Mouse (Mus musculus) testis, adult 2 months (tissue): Measurements from ENCODE around the gene Rb1. TPM values are rescaled to one million over a fixed set of nuclear protein-coding genes. Genes with fewer than 3 reads are reported as not detected.

ENCODE experiments used
- H3K27ac ChIP-seq: fragments of 200-500 bp; 2 replicates; pipeline ENCODE4 v1.5.1; 2012; ENCODE audit warnings: low read depth, low read length; ENCODE audit not compliant: control insufficient read depth, insufficient read depth
- H3K27me3 ChIP-seq: fragments of 200-500 bp; 2 replicates; pipeline ENCODE4 v1.6.1; 2012; ENCODE audit warnings: mild to moderate bottlenecking, low read length, moderate library complexity; ENCODE audit not compliant: control insufficient read depth, insufficient read depth
- H3K36me3 ChIP-seq: fragments of 200-500 bp; 2 replicates; pipeline ENCODE4 v1.6.1; 2012; ENCODE audit warnings: mild to moderate bottlenecking, low read length; ENCODE audit not compliant: control insufficient read depth, insufficient read depth
- H3K4me1 ChIP-seq: fragments of 200-500 bp; 2 replicates; pipeline ENCODE4 v1.6.1; 2012; ENCODE audit warnings: low read length; ENCODE audit not compliant: control insufficient read depth, insufficient read depth
- H3K4me3 ChIP-seq: fragments of 200-500 bp; 2 replicates; pipeline ENCODE4 v1.5.1; 2012; ENCODE audit warnings: low read depth, mild to moderate bottlenecking, low read length, moderate library complexity, mixed read lengths; ENCODE audit not compliant: control insufficient read depth
- CTCF ChIP-seq: fragments of 200-500 bp; IDR thresholded peaks from 2 replicates; pipeline ENCODE4 v1.5.1; 2012; ENCODE audit warnings: low read depth, mild to moderate bottlenecking, inconsistent platforms, low read length, moderate library complexity; ENCODE audit not compliant: control insufficient read depth, insufficient read depth, insufficient replicate concordance
- POLR2A ChIP-seq: fragments of 200-500 bp; IDR thresholded peaks from 2 replicates; pipeline ENCODE4 v1.6.1; 2012; ENCODE audit warnings: low read depth, mild to moderate bottlenecking, inconsistent platforms, low read length, moderate library complexity; ENCODE audit not compliant: control insufficient read depth
- polyA plus RNA-seq: library from polyadenylated mRNA; depleted of rRNA; stranded (reverse); fragments of >200 nt; gene quantifications from 2 replicates; pipeline ENCODE4 v1.2.3, GENCODE M21; 2012

Gene Rb1
- polyA plus RNA-seq, 1 experiment = 6.4 TPM

GRCm38 (mm10) chr14:73176266-73176665 is 149.4 kb downstream of the Rb1 start:
- no peak for TF ChIP-seq POLR2A
- TF ChIP-seq CTCF = no peak
- no peaks in the 10 kb centered on the region for H3K36me3 ChIP-seq

GRCm38 (mm10) chr14:73175814-73176213 is 149.8 kb downstream of the Rb1 start:
- H3K27me3 ChIP-seq = no peaks in the 10 kb centered on the region
- H3K27ac ChIP-seq = no peak overlapping the region
- no peak overlapping the region for H3K4me3 ChIP-seq
- H3K36me3 ChIP-seq = no peaks in the 10 kb centered on the region
- H3K4me1 ChIP-seq = no peaks in the 10 kb centered on the region
- TF ChIP-seq POLR2A (no peak), CTCF (no peak)

More at GRCm38 (mm10) chr14:73176266-73176665, 149.4 kb downstream of the Rb1 start:
- Histone ChIP-seq H3K27me3 (no peaks in the 10 kb centered on the region), H3K4me1 (no peaks in the 10 kb centered on the region), H3K4me3 (no peak overlapping the region), H3K27ac (no peak overlapping the region)

DNA sequence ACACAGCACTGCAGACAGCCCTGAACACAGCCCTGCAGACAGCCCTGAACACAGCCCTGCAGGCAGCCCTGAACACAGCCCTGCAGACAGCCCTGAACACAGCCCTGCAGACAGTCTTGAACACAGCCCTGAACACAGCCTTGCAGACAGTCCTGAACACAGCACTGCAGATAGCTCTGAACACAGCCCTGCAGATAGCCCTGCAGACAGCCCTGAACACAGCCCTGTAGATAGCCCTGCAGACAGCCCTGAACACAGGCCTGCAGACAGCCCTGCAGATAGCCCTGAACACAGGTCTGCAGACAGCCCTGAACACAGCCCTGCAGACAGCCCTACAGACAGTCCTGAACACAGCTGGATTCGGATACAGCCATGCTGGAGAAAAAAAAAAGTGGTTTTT is 150.6 kb downstream of the Rb1 start:
- Histone ChIP-seq H3K27ac (no peak overlapping the region), H3K4me1 (no peaks in the 10 kb centered on the region), H3K4me3 (no peak overlapping the region), H3K27me3 (no peaks in the 10 kb centered on the region), H3K36me3 (no peaks in the 10 kb centered on the region)
- no peak for TF ChIP-seq POLR2A
- TF ChIP-seq CTCF = no peak

DNA sequence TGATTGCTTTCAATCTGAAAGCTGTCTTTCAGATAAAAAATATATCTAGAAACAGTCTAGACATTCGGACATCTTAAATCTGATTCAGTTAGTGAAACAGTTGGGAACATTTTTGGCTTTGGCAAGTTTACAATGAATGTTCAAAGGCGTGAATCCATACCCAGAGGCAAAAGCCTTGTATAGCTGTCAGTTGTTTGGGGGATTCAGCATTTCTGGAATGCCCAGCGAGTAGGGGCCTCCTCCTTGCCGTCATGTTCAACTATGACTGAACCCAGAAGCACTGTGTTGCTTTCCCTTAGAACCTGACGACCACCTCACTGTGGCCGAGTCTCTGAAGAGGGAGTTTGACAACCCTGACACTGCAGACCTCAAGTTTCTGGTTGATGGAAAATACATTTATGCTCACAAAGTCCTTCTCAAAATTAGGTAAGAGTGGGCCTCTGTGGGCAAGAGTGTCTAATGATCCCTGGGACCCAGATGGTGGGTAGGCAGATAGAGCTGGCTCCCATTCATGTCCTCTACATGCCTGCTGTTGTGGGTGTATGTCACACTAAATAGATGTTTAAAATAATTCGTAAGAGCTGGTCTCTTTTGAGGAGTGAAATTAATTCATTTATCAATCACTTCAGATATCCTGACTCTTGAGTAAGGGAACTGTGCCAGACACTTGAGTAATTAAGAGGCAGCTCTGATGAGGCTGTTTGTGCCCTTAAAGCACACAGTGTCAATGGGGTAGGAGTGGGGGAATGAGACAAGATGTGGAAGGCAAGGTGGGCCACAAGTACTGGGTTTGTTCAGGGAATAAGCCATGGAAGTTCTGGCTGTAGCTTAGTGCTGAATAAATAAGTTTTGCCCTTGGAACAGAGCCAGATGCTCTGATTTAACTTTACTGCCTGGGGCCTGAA is 151.3 kb downstream of the Rb1 start:
- H3K4me1 ChIP-seq = no peaks in the 10 kb centered on the region
- H3K27me3 ChIP-seq = no peaks in the 10 kb centered on the region
- H3K27ac ChIP-seq = no peak overlapping the region
- H3K36me3 ChIP-seq = no peaks in the 10 kb centered on the region
- TF ChIP-seq POLR2A (no peak), CTCF (no peak)
- H3K4me3 ChIP-seq = no peak overlapping the region

- Histone ChIP-seq H3K4me3 (no peak overlapping the region), H3K27me3 (no peaks in the 10 kb centered on the region), H3K4me1 (no peaks in the 10 kb centered on the region), H3K27ac (no peak overlapping the region), H3K36me3 (no peaks in the 10 kb centered on the region)
- no peak for TF ChIP-seq POLR2A
- TF ChIP-seq CTCF = no peak
These were observed 152.0 kb downstream of the Rb1 start for GRCm38 (mm10) chr14:73173662-73174061.

GRCm38 (mm10) chr14:73172196-73173011 is 153.2 kb downstream of the Rb1 start:
- Histone ChIP-seq H3K27me3 (no peaks in the 10 kb centered on the region), H3K27ac (no peak overlapping the region), H3K4me1 (no peaks in the 10 kb centered on the region), H3K4me3 (no peak overlapping the region), H3K36me3 (no peaks in the 10 kb centered on the region)
- TF ChIP-seq CTCF (no peak), POLR2A (no peak)
